Mouse (Mus musculus) liver, embryonic 14.5 days (tissue): ENCODE measurements around the gene Rab7b.

Source experiments
- CTCF ChIP-seq: IDR thresholded peaks from 2 replicates; pipeline ENCODE4 v1.5.1; 2016; ENCODE audit warnings: antibody characterized with exemption, low read depth, control low read depth
- EP300 ChIP-seq: IDR thresholded peaks from 2 replicates; pipeline ENCODE4 v1.6.1; 2016; ENCODE audit warnings: antibody characterized with exemption, low read depth

- TF ChIP-seq CTCF (no peak), EP300 (no peak)
These were observed 35.6 kb upstream of the Rab7b start for GRCm38 (mm10) chr1:131652670-131653443.
